Mouse (Mus musculus): ENCODE data around the gene Fn3krp. TPM values are rescaled to one million over a fixed set of nuclear protein-coding genes. Genes with fewer than 3 reads are reported as not detected.

Fn3krp gene
- 3.4 and 3.5 TPM in 2 replicates for polyA plus RNA-seq (2012; rRNA removed)

DNA sequence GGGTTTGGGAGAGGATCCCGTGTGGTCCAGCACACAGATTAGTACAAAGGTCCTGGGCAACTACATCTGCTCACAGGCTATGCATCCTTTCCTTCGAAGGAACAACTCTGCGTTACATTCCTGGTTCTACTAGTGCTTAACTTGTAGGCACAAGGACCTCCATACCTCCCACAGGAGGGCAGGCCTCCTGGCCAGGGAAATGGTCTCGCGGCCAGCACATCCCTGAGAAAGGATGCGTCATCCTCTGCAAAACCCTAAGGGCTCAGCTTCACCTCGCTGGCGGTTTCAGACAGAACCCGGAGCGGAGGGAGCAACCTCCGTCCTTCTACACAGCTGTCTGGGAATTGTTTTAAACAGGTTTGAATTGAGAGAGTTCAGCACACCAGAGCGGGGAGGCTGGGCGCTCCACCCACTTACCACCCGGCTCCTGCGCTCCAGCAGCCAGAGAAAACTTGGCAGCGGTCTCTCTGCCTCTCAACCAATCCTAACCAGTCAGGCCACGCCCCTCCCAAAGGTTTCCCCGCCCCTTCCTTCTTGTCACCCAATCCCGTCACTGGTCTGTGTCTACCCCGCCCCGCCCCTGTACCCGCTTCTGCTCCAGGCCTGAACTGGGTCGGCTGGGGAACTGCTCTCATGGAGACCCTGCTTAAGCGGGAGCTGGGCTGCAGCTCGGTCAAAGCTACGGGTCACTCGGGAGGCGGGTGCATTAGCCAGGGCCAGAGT, at the start of gene Fn3krp:
Gene Fn3krp (plus strand): TSS at position 572 of the 723 bp plus-strand sequence.

DNA sequence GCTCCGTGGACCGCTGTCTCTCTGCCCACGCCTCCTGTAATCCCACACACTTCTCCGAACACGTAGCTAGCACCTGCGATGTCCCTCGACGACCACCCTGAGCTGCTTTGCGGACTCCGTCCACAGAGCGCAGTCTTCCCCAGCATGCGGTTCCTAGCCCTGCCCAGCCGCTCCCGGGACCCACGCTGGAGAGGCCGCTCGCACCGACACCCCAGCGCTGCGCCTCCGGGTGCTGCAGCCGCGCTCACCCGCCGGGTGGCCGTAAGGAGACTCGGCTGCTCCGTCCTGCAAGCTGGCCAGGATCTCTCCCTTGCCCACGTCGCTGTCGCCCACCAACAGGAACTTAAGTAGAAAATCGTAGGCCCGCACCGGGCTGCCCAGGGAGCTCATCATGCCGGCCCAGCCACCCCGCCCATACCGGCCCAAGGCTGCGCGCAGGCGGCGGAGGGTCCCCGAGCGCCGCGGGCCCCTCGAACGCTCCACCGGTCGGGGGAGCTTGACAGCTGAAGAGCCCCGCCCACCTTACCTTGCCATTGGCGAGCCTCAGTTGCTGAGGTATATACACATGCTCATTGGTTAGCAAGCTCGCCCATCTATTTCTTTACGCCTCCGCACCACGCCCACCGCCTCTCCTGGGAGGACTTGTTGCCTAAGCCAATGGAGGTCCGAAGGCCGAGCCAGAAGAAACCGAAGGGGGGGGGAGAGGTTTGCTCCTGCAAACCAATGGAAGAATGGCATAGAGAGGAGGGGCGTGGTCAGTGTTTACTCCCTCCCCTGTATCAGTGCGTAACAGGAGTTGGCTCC, 33.2 kb upstream of the Fn3krp start, which contains the start of gene Rab40b:
Gene Rab40b (minus strand): TSS at position 502 of the 804 bp plus-strand sequence.

DNA sequence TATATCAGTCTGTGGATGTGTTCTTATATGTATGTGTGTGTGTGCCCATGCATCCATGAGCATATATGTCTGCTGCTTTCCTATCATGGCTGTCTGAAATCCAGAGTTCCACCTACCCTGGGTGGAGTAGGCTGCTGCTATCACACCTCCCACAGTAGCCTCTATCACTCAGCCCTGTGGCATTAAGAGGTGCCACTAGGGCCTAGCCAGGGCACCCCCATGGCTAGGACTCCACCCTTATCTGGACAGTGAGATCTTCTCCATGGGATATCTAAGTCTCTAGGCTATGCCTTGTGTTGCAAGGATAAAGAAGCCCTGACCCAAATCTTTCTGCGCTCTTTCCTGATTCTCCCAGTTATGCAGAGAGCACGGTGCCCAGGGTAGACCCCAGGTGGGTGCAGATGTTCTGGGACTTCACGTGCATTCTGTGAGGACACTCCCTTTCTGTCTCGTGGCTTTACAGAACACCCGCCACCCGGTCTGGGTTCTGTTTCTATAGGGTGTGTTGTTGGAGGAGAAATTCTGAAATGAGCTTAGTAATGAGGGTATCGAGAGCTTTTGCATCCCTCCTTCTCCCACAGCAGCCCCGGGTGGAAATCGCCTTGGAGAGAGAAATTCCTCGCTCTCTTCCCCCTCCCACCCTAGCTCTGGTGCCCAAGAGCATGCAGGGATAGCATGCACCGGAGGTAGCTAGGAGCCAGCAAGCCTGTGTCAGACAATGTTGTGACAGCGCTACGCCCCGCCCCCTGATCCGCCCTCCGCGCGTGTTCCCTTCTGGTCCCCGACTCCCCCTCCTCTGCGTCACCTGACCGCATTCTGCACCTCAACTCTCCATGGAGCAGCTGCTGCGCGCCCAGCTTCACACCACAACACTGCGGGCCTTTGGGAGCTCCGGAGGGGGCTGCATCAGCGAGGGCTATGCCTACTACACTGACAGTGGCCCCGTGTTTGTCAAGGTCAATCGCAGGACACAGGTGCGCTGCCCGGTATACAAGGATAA, 13.3 kb downstream of the Fn3krp start, which contains the start of gene Fn3k:
Gene Fn3k (plus strand): TSS at position 758 of the 1,000 bp plus-strand sequence.

DNA sequence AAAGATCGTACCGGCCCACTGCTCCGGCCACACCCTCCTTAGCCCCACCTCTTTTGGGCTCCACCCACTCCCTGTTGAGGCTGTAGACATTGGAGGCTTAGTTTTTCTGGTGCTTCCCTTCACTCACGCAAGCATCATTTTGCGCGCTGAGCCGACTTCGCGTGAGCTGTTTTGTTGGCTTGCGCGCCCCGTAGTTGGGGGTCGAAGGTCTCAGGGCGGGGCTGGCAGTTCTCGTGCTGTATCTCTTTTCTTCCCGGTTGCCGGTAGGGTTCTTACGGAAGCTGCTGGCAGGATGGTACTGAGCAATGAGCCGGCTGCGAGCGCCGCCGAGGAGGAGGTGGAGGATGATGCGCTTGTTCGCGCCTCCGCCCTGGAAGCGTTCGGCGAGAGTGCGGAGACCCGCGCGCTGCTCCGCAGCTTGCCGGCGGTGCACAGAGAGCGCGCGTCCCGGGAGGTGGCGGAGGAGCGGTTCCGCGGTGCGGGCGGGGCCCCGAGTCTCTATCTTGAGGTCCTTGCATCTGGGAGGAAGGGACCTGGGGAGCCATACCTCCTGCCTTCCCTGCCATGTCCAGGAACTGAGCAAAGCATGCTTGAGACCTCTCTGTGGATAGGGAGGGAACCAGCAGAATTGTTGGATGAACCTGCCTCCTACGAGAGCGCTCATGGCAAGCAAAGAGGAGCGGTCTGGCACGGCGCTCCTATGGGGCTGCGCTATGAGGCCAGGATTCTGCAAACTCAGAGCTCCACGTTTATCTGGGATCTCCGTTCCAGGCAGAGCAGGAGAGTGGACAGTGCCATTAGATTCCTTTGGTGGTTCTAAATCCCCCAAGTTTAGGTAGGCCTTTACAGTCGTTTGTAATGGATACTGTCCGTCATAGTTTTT, 30.8 kb downstream of the Fn3krp start, which contains the start of gene Tbcd:
Gene Tbcd (plus strand): TSS at position 197 of the 883 bp plus-strand sequence.

Other genes with a start within 250 kb of the Fn3krp start
- 24.1 and 29.5 TPM in 2 replicates for gene Hexdc, start 217.0 kb upstream of the Fn3krp start, polyA plus RNA-seq (2012; rRNA removed)
- gene Ogfod3, start 216.7 kb upstream of the Fn3krp start, polyA plus RNA-seq (2012; rRNA removed), result 17.2 and 18.7 TPM in 2 replicates
- 24.8 and 30.0 TPM in 2 replicates for gene Cybc1, start 192.1 kb upstream of the Fn3krp start, polyA plus RNA-seq (2012; rRNA removed)
- 34.3 and 40.5 TPM in 2 replicates for gene Narf, start 184.1 kb upstream of the Fn3krp start, polyA plus RNA-seq (2012; rRNA removed)
- gene Foxk2, start 161.4 kb upstream of the Fn3krp start, polyA plus RNA-seq (2012; rRNA removed), result 40.6 and 40.9 TPM in 2 replicates
- gene Wdr45b, start 67.0 kb upstream of the Fn3krp start, polyA plus RNA-seq (2012; rRNA removed), result 34.1 and 34.3 TPM in 2 replicates
- 1.2 and 2.7 TPM in 2 replicates for gene Rab40b, start 33.1 kb upstream of the Fn3krp start, polyA plus RNA-seq (2012; rRNA removed)
- 0.85 and 1.2 TPM in 2 replicates for gene Fn3k, start 13.5 kb downstream of the Fn3krp start, polyA plus RNA-seq (2012; rRNA removed)
- 58.3 and 63.6 TPM in 2 replicates for gene Tbcd, start 30.5 kb downstream of the Fn3krp start, polyA plus RNA-seq (2012; rRNA removed)
- gene Zfp750, start 97.9 kb downstream of the Fn3krp start, polyA plus RNA-seq (2012; rRNA removed), result 4.0 and 5.3 TPM in 2 replicates

All from colon, adult 2 months (tissue).